Mouse (Mus musculus) spleen, adult 12 weeks (tissue): ENCODE measurements at regions not wholly inside any gene's neighbourhood (a gene's known extent, or its start where the extent isn't known, plus 50 kb on each side); places are given as distances from the start of the nearest gene placed in this dataset.

Experiments used
- DNase-seq: peaks from one replicate; pipeline ENCODE4 v3.0.0; 2022; ENCODE audit warnings: low spot score

DNA sequence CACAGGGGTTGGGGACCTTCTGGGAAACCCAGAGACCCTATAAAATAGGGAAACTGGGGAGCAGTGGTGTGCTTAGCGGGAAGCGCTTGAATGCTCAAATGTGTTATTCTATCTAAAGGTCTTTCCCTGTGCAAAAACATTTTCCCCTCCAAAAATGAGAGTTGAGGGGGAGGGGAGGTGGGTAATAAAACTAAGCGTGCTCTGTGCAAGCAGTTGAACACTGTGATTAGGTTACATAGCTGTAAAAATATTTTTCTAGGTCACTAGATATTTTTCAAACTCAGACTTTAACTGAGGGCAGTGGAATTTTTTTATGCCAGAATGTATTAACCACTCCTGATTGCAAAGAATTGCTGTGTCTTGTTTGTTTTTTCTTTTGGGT, 77.0 kb upstream of the Tbl1x start:
- DNase-seq: no peak

DNA sequence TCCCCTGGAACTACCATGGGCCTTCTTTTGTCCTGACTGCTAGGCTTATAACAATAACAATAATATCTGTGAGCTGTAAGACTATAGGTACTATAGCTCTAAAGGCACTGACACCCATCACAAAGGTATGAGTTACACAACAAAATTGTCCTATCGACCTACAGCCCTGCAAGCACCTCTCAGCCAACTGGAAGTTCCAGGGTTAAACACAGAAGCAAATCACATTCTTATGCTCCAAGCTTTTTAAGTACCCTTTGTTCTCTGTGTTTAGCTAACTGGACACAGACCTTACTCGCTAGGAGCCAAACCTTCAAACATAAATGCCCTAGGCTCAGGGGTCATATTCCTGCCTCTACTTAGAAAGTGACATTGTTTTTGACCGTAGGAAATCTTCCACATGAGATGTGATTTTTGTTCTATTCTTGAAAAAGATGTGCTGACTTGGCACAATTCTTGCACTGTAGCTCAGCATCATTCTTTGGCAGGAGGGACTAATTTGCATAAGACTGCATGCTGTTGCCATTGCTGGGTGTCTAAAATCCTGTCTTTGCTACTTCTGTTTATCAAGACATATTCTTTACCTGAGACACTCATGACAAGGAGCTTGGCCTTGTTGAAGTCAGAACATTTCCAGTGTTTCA, 66.8 kb upstream of the Tbl1x start:
- DNase-seq: no peak

DNA sequence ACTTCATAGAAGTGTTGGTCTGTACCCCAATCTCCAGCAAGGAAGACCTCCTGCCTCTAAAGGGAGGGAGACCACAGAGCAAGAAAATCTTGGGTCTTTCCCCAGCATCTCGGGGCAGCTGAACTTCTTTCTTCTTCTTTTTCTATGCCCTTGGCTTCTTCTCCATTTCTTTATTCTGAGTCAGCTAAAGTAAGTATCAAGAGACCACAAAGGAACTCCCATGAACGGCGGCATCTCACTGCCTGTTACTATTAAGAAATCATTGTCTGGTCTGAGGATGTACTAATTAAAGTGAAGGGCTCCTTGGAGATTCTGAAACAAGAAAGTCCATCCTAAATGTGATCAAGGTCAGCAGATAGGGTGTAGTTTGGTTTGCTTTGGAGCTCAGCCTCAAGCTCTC, 64.1 kb upstream of the Tbl1x start:
- no peak for DNase-seq

DNA sequence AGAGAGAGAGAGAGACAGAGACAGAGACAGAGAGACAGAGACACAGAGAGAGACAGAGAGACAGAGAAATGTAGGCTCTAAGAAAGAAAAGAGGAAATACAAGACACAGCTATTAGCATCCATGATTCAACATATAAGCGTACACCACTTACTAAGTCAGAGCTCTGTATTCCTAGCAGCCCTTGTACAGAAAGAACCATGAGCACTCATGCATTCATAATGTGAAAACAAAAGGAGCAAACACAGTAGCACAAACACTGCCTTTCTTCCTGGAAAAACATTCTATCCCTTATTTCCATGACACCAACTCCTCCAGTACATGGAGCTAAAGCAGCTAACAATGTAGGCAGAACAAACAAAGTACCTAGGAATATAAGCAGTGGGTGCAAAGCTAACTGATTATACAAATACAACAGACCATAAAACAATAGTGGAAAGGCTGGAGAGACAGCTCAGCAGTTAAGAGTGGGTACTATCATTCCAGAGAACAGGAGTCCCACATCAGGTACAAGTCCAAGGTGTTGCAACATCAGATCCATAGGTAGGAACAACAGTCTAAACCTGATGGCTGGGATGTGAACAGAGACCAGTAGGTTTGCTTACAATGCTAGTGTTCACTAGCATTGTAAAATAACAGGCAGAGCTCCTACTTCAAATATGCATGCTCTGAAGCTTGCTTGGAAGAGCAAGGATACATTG, 58.7 kb upstream of the Tbl1x start:
- DNase-seq: no peak
